Mouse (Mus musculus) embryonic fibroblast, embryonic 13.5 days (primary cell): ENCODE data around the gene Soga1. TPM values are rescaled to one million over a fixed set of nuclear protein-coding genes. Genes with fewer than 3 reads are reported as not detected.

Experiments used
- H3K27ac ChIP-seq: 2 replicates; pipeline ENCODE4 v1.5.1; 2012; ENCODE audit warnings: low read length, control low read depth, inconsistent platforms; ENCODE audit not compliant: insufficient read depth
- H3K4me1 ChIP-seq: 2 replicates; pipeline ENCODE4 v1.6.1; 2011; ENCODE audit warnings: low read length; ENCODE audit not compliant: control insufficient read depth, insufficient read depth
- H3K4me3 ChIP-seq: 2 replicates; pipeline ENCODE4 v1.5.1; 2011; ENCODE audit warnings: mild to moderate bottlenecking, control low read depth, low read length; ENCODE audit not compliant: insufficient read depth
- CTCF ChIP-seq: IDR thresholded peaks from 2 replicates; pipeline ENCODE4 v1.5.1; 2011; ENCODE audit warnings: mild to moderate bottlenecking, control low read depth, low read length, moderate library complexity, borderline replicate concordance; ENCODE audit not compliant: insufficient read depth
- POLR2A ChIP-seq: IDR thresholded peaks from 2 replicates; pipeline ENCODE4 v1.6.1; 2011; ENCODE audit warnings: low read depth, mild to moderate bottlenecking, control low read depth, low read length, moderate library complexity
- polyA plus RNA-seq: library from polyadenylated mRNA; stranded (reverse); fragments of >200 nt; gene quantifications from 2 replicates; pipeline ENCODE4 v1.2.4, GENCODE M21; 2011; ENCODE audit warnings: low read depth; ENCODE audit not compliant: missing spikeins, insufficient read length

Soga1 gene
- polyA plus RNA-seq, 1 experiment: 20.2 TPM

GRCm38 (mm10) chr2:157074186-157074724, 4.8 kb downstream of the Soga1 start:
- Histone ChIP-seq H3K4me1 (peaks cover 51% of the 10 kb centered on the region), H3K4me3 (no peak overlapping the region), H3K27ac (peak overlapping the region; percentile 48; the same call in 1 of the 2 replicates)
- TF ChIP-seq POLR2A (no peak), CTCF (no peak)

- TF ChIP-seq POLR2A (no peak), CTCF (no peak)
- Histone ChIP-seq H3K4me3 (no peak overlapping the region), H3K4me1 (peaks cover 59% of the 10 kb centered on the region), H3K27ac (peak overlapping the region; percentile 48)
These were observed 5.5 kb downstream of the Soga1 start for GRCm38 (mm10) chr2:157073378-157074052.

GRCm38 (mm10) chr2:157072316-157072990, 6.6 kb downstream of the Soga1 start:
- H3K27ac ChIP-seq: peak overlapping the region; percentile 29
- TF ChIP-seq POLR2A (no peak), CTCF (no peak)
- peaks cover 59% of the 10 kb centered on the region for H3K4me1 ChIP-seq
- no peak overlapping the region for H3K4me3 ChIP-seq

GRCm38 (mm10) chr2:157071556-157071955, 7.5 kb downstream of the Soga1 start:
- peak overlapping the region; percentile 52; the same call in 1 of the 2 replicates for H3K27ac ChIP-seq
- no peak for TF ChIP-seq POLR2A
- no peak for TF ChIP-seq CTCF
- peaks cover 65% of the 10 kb centered on the region for H3K4me1 ChIP-seq

GRCm38 (mm10) chr2:157070365-157070764, 8.7 kb downstream of the Soga1 start:
- Histone ChIP-seq H3K4me1 (peaks cover 60% of the 10 kb centered on the region), H3K27ac (peak overlapping the region; percentile 52), H3K4me3 (no peak overlapping the region)
- TF ChIP-seq CTCF (no peak), POLR2A (no peak)

More at GRCm38 (mm10) chr2:157071556-157071955, 7.5 kb downstream of the Soga1 start:
- H3K4me3 ChIP-seq: no peak overlapping the region

- H3K27ac ChIP-seq: peak overlapping the region; percentile 35
- no peak overlapping the region for H3K4me3 ChIP-seq
- peaks cover 63% of the 10 kb centered on the region for H3K4me1 ChIP-seq
- TF ChIP-seq POLR2A (no peak), CTCF (no peak)
These were observed 9.2 kb downstream of the Soga1 start for GRCm38 (mm10) chr2:157069755-157070315.

GRCm38 (mm10) chr2:157069355-157069735, 9.7 kb downstream of the Soga1 start:
- H3K4me3 ChIP-seq: no peak overlapping the region
- H3K4me1 ChIP-seq: peaks cover 65% of the 10 kb centered on the region
- TF ChIP-seq POLR2A (no peak), CTCF (no peak)
- H3K27ac ChIP-seq: peak overlapping the region; percentile 48; the same call in 1 of the 2 replicates

GRCm38 (mm10) chr2:157068701-157069354, 10.2 kb downstream of the Soga1 start:
- TF ChIP-seq CTCF (no peak), POLR2A (no peak)
- H3K4me1 ChIP-seq: peaks cover 63% of the 10 kb centered on the region
- no peak overlapping the region for H3K4me3 ChIP-seq
- peak overlapping the region; percentile 48; the same call in 1 of the 2 replicates for H3K27ac ChIP-seq

- TF ChIP-seq POLR2A: no peak
- TF ChIP-seq CTCF: no peak
- Histone ChIP-seq H3K27ac (no peak overlapping the region), H3K4me1 (peaks cover 52% of the 10 kb centered on the region), H3K4me3 (no peak overlapping the region)
These were observed 12.2 kb downstream of the Soga1 start for GRCm38 (mm10) chr2:157066731-157067430.
